Mouse (Mus musculus) CH12.LX (cell line): Measurements from ENCODE around the gene Tspan7.

Source experiments
- CTCF ChIP-seq, 2 experiments: IDR thresholded peaks in 1 of 2; conservative IDR thresholded peaks in 1 of 2; 2 replicates each; pipeline ENCODE4 v1.5.1; 2011 to 2012; ENCODE audit warnings: low read depth in 2 of 2, low read length in 2 of 2, improper control_type of control experiment in 1 of 2, inconsistent platforms in 1 of 2, mild to moderate bottlenecking in 1 of 2, moderate library complexity in 1 of 2
- MAX ChIP-seq: IDR thresholded peaks from 2 replicates; pipeline ENCODE4 v1.6.1; 2011; ENCODE audit warnings: low read length, improper control_type of control experiment
- MEF2A ChIP-seq: IDR thresholded peaks from 2 replicates; pipeline ENCODE4 v1.6.1; 2014; ENCODE audit warnings: low read depth, mild to moderate bottlenecking, inconsistent platforms, low read length, improper control_type of control experiment, borderline replicate concordance
- POLR2A ChIP-seq: IDR thresholded peaks from 2 replicates; pipeline ENCODE4 v1.6.1; 2011; ENCODE audit warnings: low read depth, mild to moderate bottlenecking, improper control_type of control experiment, low read length
- SMC3 ChIP-seq: IDR thresholded peaks from 2 replicates; pipeline ENCODE4 v1.6.1; 2011; ENCODE audit warnings: low read depth, low read length, improper control_type of control experiment
- USF1 ChIP-seq: IDR thresholded peaks from 2 replicates; pipeline ENCODE4 v1.6.1; 2014; ENCODE audit warnings: low read depth, mild to moderate bottlenecking, inconsistent platforms, low read length, improper control_type of control experiment
- USF2 ChIP-seq: conservative IDR thresholded peaks from 2 replicates; pipeline ENCODE4 v1.6.1; 2011; ENCODE audit warnings: low read depth, low read length, improper control_type of control experiment

DNA sequence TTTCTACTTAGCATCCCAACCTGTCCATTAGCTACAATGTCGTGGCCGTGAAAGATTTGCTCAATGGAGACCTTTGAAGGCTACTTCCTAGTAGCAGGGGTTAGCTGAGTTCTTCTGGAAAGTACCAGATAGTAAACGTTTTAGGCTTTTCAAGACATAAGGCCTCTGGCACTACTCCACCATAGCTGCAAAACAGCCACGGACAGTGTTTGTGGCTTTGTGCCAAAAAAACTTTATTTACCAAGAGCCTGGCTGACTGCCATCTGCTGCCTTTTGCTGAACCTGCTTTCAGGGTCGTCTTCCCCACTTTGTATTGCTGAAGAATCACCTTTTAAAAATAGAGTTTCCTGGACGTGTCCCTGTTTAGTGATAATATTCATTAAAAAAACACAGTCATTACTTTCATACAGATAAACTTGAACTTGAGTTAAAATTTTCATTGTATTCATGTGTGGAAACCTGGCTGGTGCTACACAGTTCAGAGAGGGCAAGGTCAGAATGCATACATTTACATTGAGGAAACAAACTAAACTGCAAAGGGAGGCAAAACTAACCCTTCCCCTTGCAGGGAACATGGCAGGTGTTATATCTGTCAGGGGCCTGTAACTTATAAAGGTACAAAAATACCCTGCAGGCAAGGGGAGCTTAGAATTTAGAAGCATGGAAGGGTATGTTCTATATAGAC lies 54.7 kb downstream of the Tspan7 start:
- TF ChIP-seq MAX: no peak
- no peak for TF ChIP-seq USF1
- no peak for TF ChIP-seq MEF2A
- TF ChIP-seq POLR2A: no peak
- no peak for TF ChIP-seq CTCF (conservative IDR thresholded peaks at IDR 0.05 in 1 of 2, IDR thresholded peaks at IDR 0.05 in 1 of 2; ENCODE audit: low read depth in 2 of 2, low read length in 2 of 2)
- no peak for TF ChIP-seq USF2
- no peak for TF ChIP-seq SMC3
